Mouse (Mus musculus): Measurements from ENCODE around the gene Wwox.

- TF ChIP-seq EP300 (IDR thresholded peaks at IDR 0.05; ENCODE audit: insufficient read depth, low read depth, low read length) (no peak), CTCF (IDR thresholded peaks at IDR 0.05; ENCODE audit: low read depth, low read length) (no peak)
Observed at GRCm38 (mm10) chr8:114731260-114732140, 292.0 kb downstream of the Wwox start.

Measured in ES-Bruce4 (cell line).